Mouse (Mus musculus): ENCODE measurements around the gene Gm11563. TPM values are rescaled to one million over a fixed set of nuclear protein-coding genes. Genes with fewer than 3 reads are reported as not detected.
"Not testable (repeated sequence)": the region's sequence is repeated elsewhere in the genome, so short reads cannot be mapped to it uniquely, and the experiment has no call there.

Gene Gm11563
- polyA plus RNA-seq (2012; rRNA removed): not detected in 2 replicates

- WGBS: 51% methylated on average over 10 of the region's 10 CpGs
- not testable (repeated sequence) for H3K4me3 ChIP-seq (ENCODE audit: extremely low read depth, insufficient read depth, insufficient read length); H3K27me3 ChIP-seq (ENCODE audit: control insufficient read depth, insufficient read depth, low read length); DNase-seq (ENCODE audit: low read depth in 1 of 2, low spot score in 2 of 2); H3K4me1 ChIP-seq (ENCODE audit: control insufficient read depth, insufficient read depth, insufficient read length); H3K27ac ChIP-seq (ENCODE audit: insufficient read depth, low read length); H3K36me3 ChIP-seq (ENCODE audit: control insufficient read depth, insufficient read depth, low read length)
Measured at GRCm38 (mm10) chr11:99658467-99659010, at the start of gene Gm11563. Gm11563 (minus strand) TSS chr11:99658960.

GRCm38 (mm10) chr11:99690463-99690862 is 31.7 kb upstream of the Gm11563 start, which contains the start of gene Gm14190:
Gm14190 (minus strand) TSS chr11:99690740.
- TF ChIP-seq POLR2A (IDR thresholded peaks at IDR 0.05; ENCODE audit: low read depth, low read length) (no peak), CTCF (IDR thresholded peaks at IDR 0.05; ENCODE audit: extremely low read depth, insufficient read depth, insufficient read length, insufficient replicate concordance) (no peak)

GRCm38 (mm10) chr11:99685235-99685634 is 26.5 kb upstream of the Gm11563 start:
- not testable (repeated sequence) for H3K27ac ChIP-seq (ENCODE audit: insufficient read depth, low read length); H3K36me3 ChIP-seq (ENCODE audit: control insufficient read depth, insufficient read depth, low read length); H3K4me1 ChIP-seq (ENCODE audit: control insufficient read depth, insufficient read depth, insufficient read length); H3K27me3 ChIP-seq (ENCODE audit: control insufficient read depth, insufficient read depth, low read length); H3K4me3 ChIP-seq (ENCODE audit: extremely low read depth, insufficient read depth, insufficient read length); DNase-seq (ENCODE audit: low read depth in 1 of 2, low spot score in 2 of 2)
- 86% methylated on average over 1 of the region's 1 CpGs for WGBS

More at GRCm38 (mm10) chr11:99690463-99690862, 31.7 kb upstream of the Gm11563 start, which contains the start of gene Gm14190:
- no peak for DNase-seq (ENCODE audit: low read depth in 1 of 2, low spot score in 2 of 2)
- Histone ChIP-seq H3K27me3 (ENCODE audit: control insufficient read depth, insufficient read depth, low read length) (no peaks in the 10 kb centered on the region), H3K4me1 (ENCODE audit: control insufficient read depth, insufficient read depth, insufficient read length) (no peaks in the 10 kb centered on the region), H3K27ac (ENCODE audit: insufficient read depth, low read length) (no peak within 1 kb of the TSS), H3K4me3 (ENCODE audit: extremely low read depth, insufficient read depth, insufficient read length) (no peak within 1 kb of the TSS), H3K36me3 (ENCODE audit: control insufficient read depth, insufficient read depth, low read length) (no peaks in the 10 kb centered on the region)
- 96% methylated on average over 1 of the region's 1 CpGs for WGBS

- no peak overlapping the region for H3K4me3 ChIP-seq (ENCODE audit: extremely low read depth, insufficient read depth, insufficient read length)
- H3K36me3 ChIP-seq (ENCODE audit: control insufficient read depth, insufficient read depth, low read length): no peaks in the 10 kb centered on the region
- H3K27me3 ChIP-seq (ENCODE audit: control insufficient read depth, insufficient read depth, low read length): no peaks in the 10 kb centered on the region
- no peaks in the 10 kb centered on the region for H3K4me1 ChIP-seq (ENCODE audit: control insufficient read depth, insufficient read depth, insufficient read length)
- H3K27ac ChIP-seq (ENCODE audit: insufficient read depth, low read length): no peak overlapping the region
- no peak for TF ChIP-seq POLR2A (IDR thresholded peaks at IDR 0.05; ENCODE audit: low read depth, low read length)
- no peak for TF ChIP-seq CTCF (IDR thresholded peaks at IDR 0.05; ENCODE audit: extremely low read depth, insufficient read depth, insufficient read length, insufficient replicate concordance)
- DNase-seq (ENCODE audit: low read depth in 1 of 2, low spot score in 2 of 2): no peak
- 81% methylated on average over 2 of the region's 2 CpGs for WGBS
Measured at GRCm38 (mm10) chr11:99683481-99683880, 24.7 kb upstream of the Gm11563 start.

GRCm38 (mm10) chr11:99665860-99666259 is 7.1 kb upstream of the Gm11563 start, which contains the start of gene Krtap4-6:
Krtap4-6 (minus strand) TSS chr11:99665960.
- no peak within 1 kb of the TSS for H3K4me3 ChIP-seq (ENCODE audit: extremely low read depth, insufficient read depth, insufficient read length)
- no peaks in the 10 kb centered on the region for H3K36me3 ChIP-seq (ENCODE audit: control insufficient read depth, insufficient read depth, low read length)
- TF ChIP-seq POLR2A (IDR thresholded peaks at IDR 0.05; ENCODE audit: low read depth, low read length) (no peak), CTCF (IDR thresholded peaks at IDR 0.05; ENCODE audit: extremely low read depth, insufficient read depth, insufficient read length, insufficient replicate concordance) (no peak)
- H3K4me1 ChIP-seq (ENCODE audit: control insufficient read depth, insufficient read depth, insufficient read length): no peaks in the 10 kb centered on the region
- no peak within 1 kb of the TSS for H3K27ac ChIP-seq (ENCODE audit: insufficient read depth, low read length)
- H3K27me3 ChIP-seq (ENCODE audit: control insufficient read depth, insufficient read depth, low read length): no peaks in the 10 kb centered on the region
- DNase-seq (ENCODE audit: low read depth in 1 of 2, low spot score in 2 of 2): no peak

DNA sequence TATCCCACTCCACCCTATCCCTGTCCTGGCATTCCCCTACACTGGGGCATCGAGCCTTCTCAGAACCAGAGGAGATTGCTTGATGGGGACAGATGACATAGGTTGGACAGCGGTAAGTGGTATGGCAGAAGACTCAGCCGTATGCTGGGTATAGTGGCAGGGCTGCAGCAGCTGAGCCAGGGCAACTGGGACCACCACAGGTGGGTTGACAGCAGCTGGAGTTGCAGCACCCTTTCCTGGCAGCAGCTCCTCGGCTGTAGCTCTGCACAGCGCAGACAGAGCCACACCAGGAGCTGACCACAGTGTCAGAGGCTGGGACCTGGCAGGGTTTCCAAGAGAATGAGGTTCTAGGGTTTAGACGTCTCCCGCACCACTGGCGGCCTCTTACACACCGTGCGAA is 4.0 kb upstream of the Gm11563 start:
- WGBS: 84% methylated on average over 10 of the region's 10 CpGs
- no peak overlapping the region for H3K4me3 ChIP-seq (ENCODE audit: extremely low read depth, insufficient read depth, insufficient read length)
- TF ChIP-seq CTCF (IDR thresholded peaks at IDR 0.05; ENCODE audit: extremely low read depth, insufficient read depth, insufficient read length, insufficient replicate concordance): no peak
- no peak for TF ChIP-seq POLR2A (IDR thresholded peaks at IDR 0.05; ENCODE audit: low read depth, low read length)
- DNase-seq (ENCODE audit: low read depth in 1 of 2, low spot score in 2 of 2): no peak
- H3K27me3 ChIP-seq (ENCODE audit: control insufficient read depth, insufficient read depth, low read length): no peaks in the 10 kb centered on the region
- H3K4me1 ChIP-seq (ENCODE audit: control insufficient read depth, insufficient read depth, insufficient read length): no peaks in the 10 kb centered on the region
- no peak overlapping the region for H3K27ac ChIP-seq (ENCODE audit: insufficient read depth, low read length)
- H3K36me3 ChIP-seq (ENCODE audit: control insufficient read depth, insufficient read depth, low read length): no peaks in the 10 kb centered on the region

DNA sequence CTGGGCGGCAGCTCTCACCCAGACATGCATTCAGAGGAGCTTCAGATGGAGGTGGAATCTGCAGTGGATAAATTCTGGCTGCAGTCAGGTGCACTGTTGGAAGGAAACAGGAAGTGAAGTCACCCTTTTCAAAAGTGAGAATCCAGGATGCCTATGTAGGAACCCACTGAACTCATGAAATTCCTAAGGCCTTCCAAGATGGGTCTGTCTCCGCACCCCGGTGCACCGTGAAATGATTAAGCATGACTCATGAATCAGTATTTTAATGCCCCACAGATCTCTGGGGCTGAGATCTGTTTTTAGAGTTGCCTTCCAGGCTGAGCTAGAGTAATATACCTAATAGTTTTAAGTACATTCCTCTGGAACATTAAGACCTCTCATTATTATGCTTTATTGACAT is 496 bp upstream of the Gm11563 start:
- Histone ChIP-seq H3K4me3 (ENCODE audit: extremely low read depth, insufficient read depth, insufficient read length) (no peak overlapping the region), H3K4me1 (ENCODE audit: control insufficient read depth, insufficient read depth, insufficient read length) (no peaks in the 10 kb centered on the region), H3K36me3 (ENCODE audit: control insufficient read depth, insufficient read depth, low read length) (no peaks in the 10 kb centered on the region), H3K27me3 (ENCODE audit: control insufficient read depth, insufficient read depth, low read length) (no peaks in the 10 kb centered on the region), H3K27ac (ENCODE audit: insufficient read depth, low read length) (no peak overlapping the region)
- TF ChIP-seq CTCF (IDR thresholded peaks at IDR 0.05; ENCODE audit: extremely low read depth, insufficient read depth, insufficient read length, insufficient replicate concordance): no peak
- no peak for TF ChIP-seq POLR2A (IDR thresholded peaks at IDR 0.05; ENCODE audit: low read depth, low read length)
- 93% methylated on average over 4 of the region's 4 CpGs for WGBS
- no peak for DNase-seq (ENCODE audit: low read depth in 1 of 2, low spot score in 2 of 2)

Data from spleen, adult 2 months (tissue).